Mouse (Mus musculus) cerebellum, adult 2 months (tissue): ENCODE results near the gene Clspn.

Experiments used
- CTCF ChIP-seq: fragments of 200-500 bp; IDR thresholded peaks from 2 replicates; pipeline ENCODE4 v1.5.1; 2011; ENCODE audit warnings: low read depth, mild to moderate bottlenecking, control low read depth, low read length, moderate library complexity, borderline replicate concordance; ENCODE audit not compliant: insufficient read depth
- POLR2A ChIP-seq: fragments of 200-500 bp; IDR thresholded peaks from 2 replicates; pipeline ENCODE4 v1.6.1; 2011; ENCODE audit warnings: low read length, control low read depth, borderline replicate concordance; ENCODE audit not compliant: insufficient read depth

DNA sequence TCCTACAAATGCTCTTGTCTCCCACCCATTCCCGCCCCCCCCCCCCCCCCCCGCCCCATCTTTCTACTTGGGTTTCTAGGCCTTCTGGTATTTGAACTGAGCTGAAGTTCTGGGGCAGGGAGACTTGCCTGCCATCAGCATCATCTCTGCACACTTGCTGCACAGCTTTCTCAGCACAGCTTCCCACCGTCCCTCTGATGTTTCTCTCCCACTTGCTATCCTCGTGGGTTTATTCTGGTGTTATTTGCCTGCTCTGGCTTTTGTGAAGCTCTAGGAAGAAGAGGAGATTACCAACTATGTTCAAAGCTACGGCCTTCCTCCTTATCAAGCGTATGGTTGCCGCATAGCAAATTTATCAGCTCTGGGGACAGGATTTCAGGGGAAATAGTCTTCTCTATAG lies 11.0 kb upstream of the Clspn start:
- no peak for TF ChIP-seq CTCF
- TF ChIP-seq POLR2A, result no peak
